Mouse (Mus musculus) spleen, postnatal 36 days (tissue): Measurements from ENCODE around the gene Tat.
"Not testable (repeated sequence)": the region's sequence is repeated elsewhere in the genome, so short reads cannot be mapped to it uniquely, and the experiment has no call there.

Source experiments
- DNase-seq, 2 experiments: peaks; one replicate each; pipeline ENCODE4 v3.0.0; 2022; ENCODE audit warnings: low spot score in 2 of 2, mixed read lengths in 1 of 2

Tat gene

GRCm38 (mm10) chr8:109983944-109984343 lies 6.3 kb upstream of the Tat start:
- DNase-seq = no peak

- DNase-seq = no peak
Observed at GRCm38 (mm10) chr8:109986384-109986783, 3.9 kb upstream of the Tat start.

GRCm38 (mm10) chr8:109987776-109988175 lies 2.5 kb upstream of the Tat start:
- DNase-seq = no peak

GRCm38 (mm10) chr8:109989151-109989550 lies 1.1 kb upstream of the Tat start:
- no peak for DNase-seq

GRCm38 (mm10) chr8:109992166-109992565 lies 1.9 kb downstream of the Tat start:
- no peak for DNase-seq

- DNase-seq = no peak
Observed at GRCm38 (mm10) chr8:109992951-109993350, 2.7 kb downstream of the Tat start.

GRCm38 (mm10) chr8:109997381-109997780 lies 7.1 kb downstream of the Tat start:
- no peak for DNase-seq

- DNase-seq = no peak
Observed at GRCm38 (mm10) chr8:109998066-109998465, 7.8 kb downstream of the Tat start.

GRCm38 (mm10) chr8:109999974-110000373 lies 9.7 kb downstream of the Tat start:
- no peak for DNase-seq

- DNase-seq = no peak
Observed at GRCm38 (mm10) chr8:110002953-110003352, 12.7 kb downstream of the Tat start.

GRCm38 (mm10) chr8:110004300-110004699 lies 14.1 kb downstream of the Tat start:
- no peak for DNase-seq

- no peak for DNase-seq
Observed at GRCm38 (mm10) chr8:110006312-110007023, 16.2 kb downstream of the Tat start.

- no peak for DNase-seq
Observed at GRCm38 (mm10) chr8:110008228-110008994, 18.2 kb downstream of the Tat start.

GRCm38 (mm10) chr8:110008995-110009446 lies 18.8 kb downstream of the Tat start:
- DNase-seq = no peak

GRCm38 (mm10) chr8:110010868-110011267 lies 20.6 kb downstream of the Tat start:
- DNase-seq = no peak

- no peak for DNase-seq
Observed at GRCm38 (mm10) chr8:110022081-110022480, 31.8 kb downstream of the Tat start.

- DNase-seq = no peak
Observed at GRCm38 (mm10) chr8:110022768-110023344, 32.6 kb downstream of the Tat start.

- DNase-seq = not testable (repeated sequence)
Observed at GRCm38 (mm10) chr8:110033771-110034170, 43.5 kb downstream of the Tat start.

GRCm38 (mm10) chr8:110034331-110034730 lies 44.1 kb downstream of the Tat start:
- DNase-seq = no peak

- no peak for DNase-seq
Observed at GRCm38 (mm10) chr8:110036156-110036555, 45.9 kb downstream of the Tat start.

- no peak for DNase-seq
Observed at GRCm38 (mm10) chr8:110039216-110039615, 49.0 kb downstream of the Tat start.

GRCm38 (mm10) chr8:110039659-110040058 lies 49.4 kb downstream of the Tat start, which contains the start of gene Chst4:
Gene Chst4 (minus strand): TSS chr8:110039740.
- no peak for DNase-seq

GRCm38 (mm10) chr8:110040509-110040908 lies 50.3 kb downstream of the Tat start:
- no peak for DNase-seq
